Mouse (Mus musculus): ENCODE measurements at regions not wholly inside any gene's neighbourhood (a gene's known extent, or its start where the extent isn't known, plus 50 kb on each side); places are given as distances from the start of the nearest gene placed in this dataset.

- no peak for DNase-seq (ENCODE audit: low spot score in 2 of 2)
Measured at GRCm38 (mm10) chr12:110221184-110221583, 57.7 kb upstream of the Dio3 start.

- no peak for DNase-seq (ENCODE audit: low spot score in 2 of 2)
Measured at GRCm38 (mm10) chr12:110221679-110222078, 57.2 kb upstream of the Dio3 start.

- no peak for DNase-seq (ENCODE audit: low spot score in 2 of 2)
Measured at GRCm38 (mm10) chr12:110224250-110224649, 54.6 kb upstream of the Dio3 start.

- no peak for DNase-seq (ENCODE audit: low spot score in 2 of 2)
Measured at GRCm38 (mm10) chr12:110228011-110228411, 50.9 kb upstream of the Dio3 start.
